In the genomic region with DNA sequence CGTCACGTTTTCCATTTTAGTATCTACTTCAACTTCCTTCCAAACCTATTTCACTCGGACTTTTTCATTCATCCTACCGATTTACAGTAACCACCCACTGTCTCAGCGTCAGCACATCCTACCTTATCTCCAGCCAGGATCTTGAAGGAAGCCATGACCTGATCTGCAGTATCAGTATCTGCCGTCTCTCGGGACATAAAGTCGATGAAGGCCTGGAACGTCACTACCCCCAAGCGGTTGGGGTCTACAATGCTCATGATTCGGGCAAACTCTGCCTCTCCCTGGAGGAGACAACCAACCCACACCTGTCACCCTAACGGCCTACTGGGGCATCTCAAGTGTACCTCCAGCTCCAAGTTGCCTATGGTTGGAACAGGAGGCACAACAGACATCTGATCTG, we compare ENCODE assay signal across 8 mouse cellular contexts. TPM values are rescaled to one million over a fixed set of nuclear protein-coding genes. Genes with fewer than 3 reads are reported as not detected.
DNase-seq lines count a peak whose midpoint lies in the region; ATAC-seq and TF ChIP-seq lines count a peak whose summit lies in the region.

No protein-coding gene starts in this region.

- ATAC-seq in hindbrain, embryonic 15.5 days (ENCODE audit: low FRiP score, low read depth): peak; percentile 36; the same call in 1 of the 2 replicates
- no peak for ATAC-seq in midbrain, postnatal 0 days (ENCODE audit: low FRiP score)

- H3K4me3 ChIP-seq in layer of hippocampus, adult 2 months: peak overlapping the region; percentile 68
- H3K4me3 ChIP-seq in hindbrain, embryonic 15.5 days: peak overlapping the region; percentile 69
- H3K4me3 ChIP-seq in midbrain, postnatal 0 days (ENCODE audit: low read depth, low read length): peak overlapping the region; percentile 38; the same call in 1 of the 2 replicates

- no peaks in the 10 kb centered on the region for H3K9me3 ChIP-seq in hindbrain, embryonic 15.5 days
- no peaks in the 10 kb centered on the region for H3K9me3 ChIP-seq in midbrain, postnatal 0 days (ENCODE audit: low read length)

- intact Hi-C loops in left cerebral cortex, postnatal 10 days (cut with DNase I): no loop called here

- H3K27me3 ChIP-seq in hindbrain, embryonic 15.5 days: no peaks in the 10 kb centered on the region
- H3K27me3 ChIP-seq in midbrain, postnatal 0 days (ENCODE audit: insufficient read depth, low read length): no peaks in the 10 kb centered on the region

- WGBS in hindbrain, embryonic 15.5 days: 60% methylated on average over 12 of the region's 12 CpGs
- WGBS in midbrain, postnatal 0 days: 60% methylated on average over 12 of the region's 12 CpGs

- H3K4me2 ChIP-seq in hindbrain, embryonic 15.5 days: peak overlapping the region; percentile 50
- peak overlapping the region; percentile 40 for H3K4me2 ChIP-seq in midbrain, postnatal 0 days (ENCODE audit: low read depth, low read length, poor library complexity, severe bottlenecking)

- H3K27ac ChIP-seq in layer of hippocampus, adult 2 months: peak overlapping the region; percentile 94
- peak overlapping the region; percentile 96; the same call in 1 of the 2 replicates for H3K27ac ChIP-seq in hindbrain, embryonic 15.5 days (replicated peaks)
- peak overlapping the region; percentile 65 for H3K27ac ChIP-seq in midbrain, postnatal 0 days (ENCODE audit: low read depth, low read length)

- no peak for TF ChIP-seq CTCF in layer of hippocampus, adult 2 months (conservative IDR thresholded peaks at IDR 0.05)
- no peak; the same call in 1 of the 2 replicates for TF ChIP-seq CTCF in midbrain, postnatal 0 days (IDR thresholded peaks at IDR 0.05)

- H3K36me3 ChIP-seq in hindbrain, embryonic 15.5 days: peaks cover 7% of the 10 kb centered on the region
- peaks cover 25% of the 10 kb centered on the region for H3K36me3 ChIP-seq in midbrain, postnatal 0 days (ENCODE audit: insufficient read depth, low read length)

- H3K4me1 ChIP-seq in hindbrain, embryonic 15.5 days (replicated peaks): peaks cover 6% of the 10 kb centered on the region
- no peaks in the 10 kb centered on the region for H3K4me1 ChIP-seq in midbrain, postnatal 0 days (ENCODE audit: insufficient read depth, low read length)

- H3K9ac ChIP-seq in hindbrain, embryonic 15.5 days: peak overlapping the region; percentile 67; the same call in 1 of the 2 replicates
- H3K9ac ChIP-seq in midbrain, postnatal 0 days (replicated peaks; ENCODE audit: low read length, poor library complexity, severe bottlenecking): no peak overlapping the region

- DNase-seq in layer of hippocampus, adult 2 months (ENCODE audit: low spot score in 2 of 2): no peak
- no peak for DNase-seq in layer of hippocampus, adult 18-20 months (ENCODE audit: low spot score in 2 of 2)
- peak; percentile 46 for DNase-seq in cerebellum, adult 9-11 months
- no peak for DNase-seq in midbrain, postnatal 0 days (ENCODE audit: low spot score)
- DNase-seq in adrenal gland, postnatal 36 days: no peak
- no peak for DNase-seq in left cerebral cortex, postnatal 10 days (ENCODE audit: extremely low spot score in 1 of 2, low spot score in 2 of 2)
- no peak for DNase-seq in retina, embryonic 14.5 days (ENCODE audit: low spot score)

RNA-seq across cellular contexts. Expression of gene Zfp36l1, which starts 55.9 kb away (rescaled TPM):
- 10 to 100 TPM; 35.2 to 39.4 TPM for total RNA-seq in layer of hippocampus, adult 2 months (2021)
- 10 to 100 TPM; 40.0 to 53.4 TPM for total RNA-seq in layer of hippocampus, adult 18-20 months (2021)
- polyA plus RNA-seq in hindbrain, embryonic 15.5 days (2015; fragmentation: Nextera tagmentation; extraction: Ambion mirVana): 46.1 and 55.4 TPM in 2 replicates
- 32.7 and 47.4 TPM in 2 replicates for total RNA-seq in midbrain, postnatal 0 days (2014; rRNA removed)
- 46.3 and 48.5 TPM in 2 replicates for polyA plus RNA-seq in midbrain, postnatal 0 days (2015; fragmentation: Nextera tagmentation; extraction: Ambion mirVana)
- 100 to 1,000 TPM; 230 to 283 TPM for total RNA-seq in adrenal gland, postnatal 36 days (2021)
- 10 to 100 TPM; 36.4 to 46.9 TPM for total RNA-seq in left cerebral cortex, postnatal 10 days (2021)
